Mouse (Mus musculus): Measurements from ENCODE around the gene H2-Ob.

DNA sequence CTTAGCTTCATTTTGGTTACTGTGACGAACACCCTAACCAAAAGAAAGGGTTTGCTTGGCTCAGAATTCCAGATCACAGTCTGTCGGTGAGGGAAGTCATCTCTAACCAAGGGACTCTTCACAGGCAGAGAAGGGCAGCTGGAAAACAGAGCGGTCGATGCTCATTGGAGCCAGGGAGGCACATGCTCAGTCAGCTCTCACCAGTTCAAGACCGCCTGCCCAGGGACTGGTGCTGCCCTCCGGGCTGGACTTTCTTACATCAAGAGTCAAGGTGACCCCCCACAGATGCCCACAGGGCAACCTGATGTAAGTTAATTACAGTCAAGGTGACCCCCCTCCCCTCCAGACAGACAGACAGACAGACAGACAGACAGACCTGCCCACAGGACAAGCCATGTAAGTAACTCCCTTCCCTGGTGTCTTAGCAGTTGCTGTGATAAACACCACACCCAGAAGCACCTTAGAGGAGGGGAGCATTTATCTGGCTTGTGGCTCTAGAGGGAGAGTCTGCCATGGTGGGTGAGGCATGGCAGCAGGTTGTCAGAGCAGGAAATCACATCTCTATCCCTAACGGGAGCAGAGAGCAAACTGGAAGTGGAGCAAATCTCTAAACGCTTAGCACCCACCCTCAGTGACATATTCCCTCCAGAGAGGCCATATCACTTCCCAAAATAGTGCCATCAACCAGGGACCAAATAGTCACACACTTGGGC lies 21.3 kb upstream of the H2-Ob start:
- TF ChIP-seq CTCF (IDR thresholded peaks at IDR 0.05; ENCODE audit: low read depth) (no peak), EP300 (IDR thresholded peaks at IDR 0.05; ENCODE audit: low read depth) (no peak)

All from liver, embryonic 14.5 days (tissue).